Mouse (Mus musculus) cerebellum, adult 2 months (tissue): ENCODE measurements around the gene Agmo.

Experiments used
- CTCF ChIP-seq: fragments of 200-500 bp; IDR thresholded peaks from 2 replicates; pipeline ENCODE4 v1.5.1; 2011; ENCODE audit warnings: low read depth, mild to moderate bottlenecking, control low read depth, low read length, moderate library complexity, borderline replicate concordance; ENCODE audit not compliant: insufficient read depth
- POLR2A ChIP-seq: fragments of 200-500 bp; IDR thresholded peaks from 2 replicates; pipeline ENCODE4 v1.6.1; 2011; ENCODE audit warnings: low read length, control low read depth, borderline replicate concordance; ENCODE audit not compliant: insufficient read depth

- TF ChIP-seq CTCF (no peak), POLR2A (no peak)
Measured at GRCm38 (mm10) chr12:37507826-37508225, 266.4 kb downstream of the Agmo start.
